Mouse (Mus musculus) layer of hippocampus, postnatal 10 days (tissue): ENCODE measurements around the gene Amy1. TPM values are rescaled to one million over a fixed set of nuclear protein-coding genes. Genes with fewer than 3 reads are reported as not detected.
"Not testable (repeated sequence)": the region's sequence is repeated elsewhere in the genome, so short reads cannot be mapped to it uniquely, and the experiment has no call there.

Source experiments
- DNase-seq, 2 experiments: peaks; one replicate each; pipeline ENCODE4 v3.0.0; 2021; ENCODE audit warnings: low spot score in 2 of 2
- long read RNA-seq: library from polyadenylated mRNA; stranded (forward); transcript quantifications from one replicate; pipeline ENCODE4 v2.0.0, GENCODE M21; 2023
- total RNA-seq, 2 experiments: library from RNA; stranded (reverse); gene quantifications; 2 replicates each; pipeline ENCODE4 v1.2.3; 2021

The Amy1 gene
- total RNA-seq, result 10 to 100 TPM; 11.1 to 13.3 TPM
- long read RNA-seq, result 0 reads

DNA sequence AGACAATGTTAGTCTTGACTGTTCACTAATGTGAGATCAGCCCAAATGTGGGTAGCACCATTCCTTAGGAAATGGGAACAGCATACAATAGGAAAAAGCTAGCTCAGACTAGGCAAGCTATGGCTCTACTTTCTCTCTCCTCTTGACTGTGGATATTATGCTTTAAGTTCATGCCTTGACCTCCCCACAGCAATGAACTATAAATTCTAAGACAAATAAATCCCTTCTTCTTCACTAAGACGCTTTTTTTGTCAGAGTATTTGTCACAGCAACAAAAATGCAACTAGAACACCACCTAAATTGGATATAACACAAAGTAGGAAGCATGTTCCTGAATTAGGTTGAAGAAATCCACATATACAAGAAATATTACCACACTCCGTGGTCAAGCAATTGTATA is at the start of gene Amy1:
TSS of gene Amy1 (minus strand) at position 101 of the 400 bp plus-strand sequence.
- no peak for DNase-seq

DNA sequence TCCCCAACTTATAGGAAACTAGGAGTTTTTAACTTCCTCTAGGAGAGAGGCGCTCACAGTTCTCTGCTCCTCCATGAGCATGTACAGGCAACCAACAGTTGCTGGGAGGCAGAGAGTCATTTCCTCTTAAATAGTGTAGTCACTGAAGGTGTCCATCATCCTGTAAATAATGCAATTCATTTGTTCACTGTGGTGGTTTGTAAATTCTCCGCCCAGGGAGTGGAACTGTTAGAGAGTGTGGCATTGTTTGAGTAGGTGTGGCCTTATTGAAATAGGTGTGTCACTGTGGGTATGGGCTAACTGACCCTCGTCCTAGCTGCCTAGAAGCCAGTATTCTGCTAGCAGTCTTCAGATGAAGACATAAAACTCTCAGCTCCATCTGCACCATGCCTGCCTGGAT is 47.8 kb upstream of the Amy1 start:
- DNase-seq, result no peak

DNA sequence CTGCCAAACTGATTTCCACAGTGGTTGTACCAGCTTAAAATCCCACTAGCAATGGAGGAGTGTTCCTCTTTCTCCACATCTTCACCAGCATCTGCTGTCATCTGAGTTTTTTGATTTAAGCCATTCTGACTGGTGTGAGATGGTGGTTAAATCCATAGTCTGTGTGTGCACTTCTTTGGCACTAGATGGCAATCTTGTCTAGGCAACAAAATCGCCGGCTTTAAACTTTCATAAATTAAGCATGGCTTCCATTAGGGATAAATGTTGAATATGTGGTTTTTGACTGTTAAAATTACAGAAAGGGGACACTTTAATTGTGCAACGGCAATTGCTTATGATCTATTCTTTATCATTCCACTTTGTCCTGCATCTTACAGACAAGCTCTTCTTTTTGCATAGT is 44.9 kb upstream of the Amy1 start:
- not testable (repeated sequence) for DNase-seq

DNA sequence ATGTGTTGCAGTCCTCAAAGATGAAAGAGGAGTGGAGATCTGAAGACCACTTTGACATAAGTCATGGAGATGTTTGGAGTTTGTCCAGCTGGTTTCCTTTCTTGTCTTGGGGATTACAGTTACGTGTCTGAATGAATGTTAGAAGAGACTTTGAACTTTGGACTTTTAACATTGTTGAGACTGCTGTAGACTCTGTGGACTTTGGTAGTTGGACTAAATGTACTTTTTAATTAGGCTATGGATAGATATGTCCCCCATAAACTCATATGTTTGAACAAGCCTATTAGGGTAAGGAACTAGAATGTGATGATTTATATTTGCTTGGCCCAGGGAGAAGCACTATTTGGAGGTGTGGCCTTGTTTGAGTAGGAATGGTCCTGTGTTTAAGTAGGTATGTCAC is 33.0 kb upstream of the Amy1 start:
- no peak for DNase-seq

DNA sequence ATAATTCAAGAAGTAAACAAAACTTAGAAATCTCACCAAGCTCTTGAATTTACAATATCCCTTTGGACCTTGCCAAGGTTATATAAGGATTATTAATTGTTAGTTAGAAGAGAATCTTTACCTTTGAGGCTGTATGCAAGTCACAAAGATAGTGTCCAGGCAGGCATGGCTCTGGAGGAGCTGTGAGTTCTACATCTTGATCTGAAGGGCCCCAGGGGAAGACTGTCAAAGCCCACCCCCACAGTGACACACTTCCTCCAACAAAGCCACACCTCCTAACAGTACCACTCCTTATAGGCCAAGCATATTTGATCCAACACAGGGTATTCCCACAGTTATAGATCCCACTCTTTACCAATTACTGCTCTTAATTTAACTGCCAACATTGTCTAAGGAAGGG is 27.7 kb upstream of the Amy1 start:
- DNase-seq, result no peak

DNA sequence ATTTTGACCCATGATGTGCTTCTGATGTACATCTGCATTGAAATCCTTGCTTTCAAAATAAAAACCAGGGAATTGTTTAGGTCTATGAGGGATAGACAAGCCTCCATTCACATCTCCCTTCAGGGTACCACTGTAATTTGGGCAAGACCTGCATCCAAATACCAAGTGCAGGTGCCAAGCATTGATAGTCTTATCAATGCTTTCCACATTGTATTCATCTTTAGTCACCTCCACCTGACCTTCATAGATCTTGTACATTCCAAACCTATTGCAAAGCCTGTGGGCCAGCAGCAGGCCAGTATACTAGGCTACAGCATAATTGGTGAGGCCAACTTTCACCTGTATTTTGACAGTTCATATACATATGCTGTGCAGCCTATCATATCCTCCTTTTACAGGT is 25.1 kb upstream of the Amy1 start:
- no peak for DNase-seq

DNA sequence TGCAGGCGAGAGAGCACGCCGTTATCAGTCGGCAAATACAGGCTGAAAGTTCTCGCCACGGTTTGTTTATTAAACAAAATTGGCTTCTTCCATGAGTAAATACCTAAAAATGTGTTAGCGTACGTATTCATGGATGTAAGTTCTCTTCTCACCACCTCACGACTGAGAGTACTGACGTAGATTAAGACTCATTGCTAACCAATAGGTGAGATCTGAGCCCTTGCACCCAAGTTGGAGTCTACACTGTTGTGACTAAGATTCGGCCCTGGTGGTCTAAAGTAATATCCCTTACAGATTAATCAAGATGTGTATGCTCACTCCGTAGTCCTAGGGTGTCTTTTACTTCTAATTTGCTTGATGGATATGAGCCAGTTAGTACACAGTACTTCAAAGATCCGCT is 24.1 kb upstream of the Amy1 start:
- no peak for DNase-seq

DNA sequence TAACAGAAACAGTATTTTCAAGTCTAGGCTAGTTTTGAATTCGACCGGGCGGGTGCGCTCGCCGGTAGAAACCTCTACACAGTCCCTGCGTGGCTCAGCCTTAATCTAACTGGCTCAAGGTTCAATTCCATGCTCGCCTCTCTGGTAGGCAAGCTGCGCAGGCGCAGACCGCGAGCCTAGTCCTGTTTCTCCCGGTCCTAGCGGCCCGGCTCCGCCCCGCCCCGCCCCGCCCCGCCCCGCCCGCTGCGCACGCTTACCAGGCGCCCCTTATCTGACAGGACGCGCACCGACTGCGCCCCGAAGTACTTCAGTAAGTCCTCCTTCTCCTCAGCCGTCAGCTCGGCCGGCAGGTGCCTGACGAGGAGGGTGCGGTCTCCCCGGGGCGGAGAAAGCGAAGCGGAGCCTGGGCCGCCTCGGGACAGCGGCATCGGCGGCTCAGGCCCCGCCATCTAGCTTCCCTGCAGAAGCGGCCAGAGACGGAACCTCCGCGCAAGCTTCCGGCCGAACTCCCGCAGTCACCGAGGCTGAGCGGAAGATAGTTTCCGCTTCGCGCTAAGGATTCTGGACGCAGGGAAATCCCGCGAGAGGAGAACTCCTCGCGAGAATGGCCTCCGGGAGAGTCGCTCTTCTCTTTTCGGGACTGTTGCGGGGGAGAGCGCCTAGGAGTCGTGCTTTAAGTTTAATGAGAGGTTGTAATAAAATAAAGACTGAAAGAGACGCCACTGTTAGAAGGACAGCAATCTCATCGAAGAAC is 23.3 kb upstream of the Amy1 start, which contains the start of gene Rnpc3:
TSS of gene Rnpc3 (minus strand) at position 544 of the 754 bp plus-strand sequence.
- DNase-seq, result peak; percentile 95 to 97

DNA sequence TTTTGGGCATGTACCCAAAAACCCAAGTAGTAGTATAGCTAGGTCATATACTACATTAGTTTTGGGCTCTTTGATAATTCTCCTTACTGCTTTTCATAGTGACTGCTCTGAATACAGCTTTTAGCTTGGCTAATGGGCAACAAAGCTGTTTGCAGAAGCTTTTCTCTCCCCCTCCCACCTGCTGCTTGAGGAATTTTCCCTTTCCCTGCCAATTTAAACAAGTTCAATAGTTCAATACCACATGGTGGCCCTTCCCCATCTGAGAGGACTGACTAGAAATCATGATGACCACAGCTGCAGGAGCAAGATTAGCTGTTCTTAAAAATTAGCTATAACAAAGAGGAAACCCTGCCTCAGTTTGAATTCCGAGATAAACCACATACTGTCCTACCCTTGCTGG is 15.7 kb downstream of the Amy1 start:
- DNase-seq, result no peak

DNA sequence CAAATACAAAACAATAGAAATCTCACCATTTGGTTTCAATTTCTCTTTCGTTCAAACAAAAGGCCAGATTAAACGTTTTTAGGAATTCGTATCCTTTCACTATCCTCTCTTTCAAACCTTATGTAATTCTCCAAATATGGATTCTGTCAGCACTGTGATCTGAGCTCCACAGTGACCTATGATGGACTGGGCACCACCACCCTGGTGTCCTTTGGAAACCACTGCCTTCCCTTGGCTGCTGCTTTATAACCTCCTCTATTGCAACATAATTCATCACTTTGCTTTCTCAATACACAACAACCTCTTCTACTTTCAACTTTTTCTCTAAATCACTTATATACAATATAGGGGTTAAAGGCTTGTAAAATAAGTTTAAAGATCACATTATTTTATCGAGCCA is 31.9 kb downstream of the Amy1 start:
- no peak for DNase-seq

DNA sequence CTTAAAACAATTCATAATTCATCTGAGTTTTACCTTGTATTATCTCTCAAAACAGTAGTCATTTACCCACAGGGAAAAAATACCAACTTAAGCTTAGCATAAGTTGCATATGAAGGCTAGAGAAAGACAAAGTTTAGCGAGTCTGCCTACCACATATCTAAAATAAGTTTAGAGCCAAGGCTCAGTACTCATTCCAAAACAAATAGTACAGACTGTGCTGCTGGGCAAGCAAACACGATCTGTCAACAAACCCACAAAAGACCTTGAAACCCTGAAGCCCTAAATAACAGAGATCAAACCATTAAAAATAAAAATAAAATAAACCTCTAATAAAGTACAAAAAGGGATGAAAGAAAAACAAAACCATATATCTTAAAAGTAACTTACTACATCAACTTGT is 32.4 kb downstream of the Amy1 start:
- no peak for DNase-seq

DNA sequence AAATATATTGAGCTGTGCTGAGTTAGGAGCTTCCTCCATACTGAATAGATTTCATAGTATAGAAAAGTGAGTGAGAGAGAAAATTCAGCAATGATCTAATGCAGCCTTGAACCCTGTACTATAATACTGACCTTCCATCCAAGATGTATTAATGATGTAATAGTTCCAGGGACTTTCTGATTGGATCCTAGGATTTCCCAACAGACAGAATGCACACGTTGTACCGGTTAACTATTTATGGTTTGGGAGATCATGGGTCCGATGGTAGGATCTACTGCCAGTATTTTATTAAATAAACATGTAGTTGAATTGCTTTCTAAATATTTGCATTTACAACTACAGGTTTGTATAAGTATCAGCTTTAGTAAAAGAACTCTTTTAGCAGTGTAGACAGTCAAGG is 34.3 kb downstream of the Amy1 start:
- DNase-seq, result no peak

DNA sequence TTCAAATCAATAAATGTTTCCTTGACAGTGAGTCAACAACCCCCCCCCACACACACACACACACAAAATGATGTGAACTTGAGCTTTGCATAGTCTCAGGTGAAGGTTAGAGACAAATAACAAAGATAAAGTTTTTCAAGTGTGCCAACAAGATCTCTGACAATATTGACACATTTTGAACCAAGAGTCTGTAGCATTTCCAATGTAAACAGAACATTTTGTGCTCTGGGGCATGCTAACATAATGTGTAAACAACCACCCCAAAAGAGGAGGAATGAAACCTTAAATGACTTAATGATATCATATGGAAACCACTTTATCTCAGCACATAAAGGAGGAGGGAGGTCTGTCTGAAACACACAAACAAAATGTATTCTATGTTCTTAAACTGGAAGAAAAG is 66.8 kb downstream of the Amy1 start:
- no peak for DNase-seq

DNA sequence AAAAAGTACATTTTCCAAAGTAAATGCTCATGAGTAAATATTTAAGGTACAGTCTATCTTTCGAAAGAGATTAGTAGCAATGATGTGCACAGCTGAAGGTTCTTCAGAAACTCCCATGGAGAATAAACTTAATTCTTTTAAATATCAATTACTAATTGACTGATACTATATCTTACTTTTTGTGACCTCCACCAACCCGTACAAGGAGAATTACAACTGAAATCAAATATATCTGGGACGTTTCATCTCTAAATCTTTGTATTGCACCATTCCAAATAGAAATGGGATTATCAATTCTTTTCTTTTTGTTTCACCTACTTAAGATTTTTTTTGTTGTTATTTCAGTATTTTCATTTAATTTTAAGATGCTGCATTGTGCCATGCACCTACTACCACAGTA is 74.2 kb downstream of the Amy1 start, which contains the start of gene Amy2a1:
TSS of gene Amy2a1 (minus strand) at position 101 of the 400 bp plus-strand sequence.
- not testable (repeated sequence) for DNase-seq

Other genes with a start within 250 kb of the Amy1 start
- not detected for gene Amy2a1, start 74.3 kb downstream of the Amy1 start, total RNA-seq
- 10 to 100 TPM; 29.8 to 31.4 TPM for gene Rnpc3, start 23.4 kb upstream of the Amy1 start, total RNA-seq